Mouse (Mus musculus): ENCODE measurements around the gene C1ql4.

Gene C1ql4

GRCm38 (mm10) chr15:99087253-99088075, at the start of gene C1ql4:
Gene C1ql4 (minus strand): TSS chr15:99087817.
- DNase-seq, result peak; percentile 45 to 52

GRCm38 (mm10) chr15:99129956-99130910, 42.6 kb upstream of the C1ql4 start:
- peak in 1 of 2 experiments; percentile 13 for DNase-seq

- DNase-seq, result peak in 1 of 2 experiments; percentile 9
These were observed 41.8 kb upstream of the C1ql4 start for GRCm38 (mm10) chr15:99129441-99129840.

GRCm38 (mm10) chr15:99127851-99128522, 40.4 kb upstream of the C1ql4 start:
- DNase-seq, result no peak

GRCm38 (mm10) chr15:99126816-99127365, 39.3 kb upstream of the C1ql4 start:
- DNase-seq, result no peak

GRCm38 (mm10) chr15:99126081-99126815, 38.6 kb upstream of the C1ql4 start:
- peak; percentile 62 to 64 for DNase-seq

GRCm38 (mm10) chr15:99125711-99126080, 38.1 kb upstream of the C1ql4 start, which contains the start of gene Spats2:
Gene Spats2 (plus strand): TSS chr15:99125916.
- DNase-seq, result no peak

- no peak for DNase-seq
These were observed 35.0 kb upstream of the C1ql4 start for GRCm38 (mm10) chr15:99122642-99123041.

- no peak for DNase-seq
These were observed 33.2 kb upstream of the C1ql4 start for GRCm38 (mm10) chr15:99120814-99121213.

- no peak for DNase-seq
These were observed 28.9 kb upstream of the C1ql4 start for GRCm38 (mm10) chr15:99116539-99116938.

GRCm38 (mm10) chr15:99115065-99115423, 27.4 kb upstream of the C1ql4 start:
- no peak for DNase-seq

- DNase-seq, result no peak
These were observed 26.9 kb upstream of the C1ql4 start for GRCm38 (mm10) chr15:99114312-99115064.

GRCm38 (mm10) chr15:99113396-99113975, 25.9 kb upstream of the C1ql4 start:
- DNase-seq, result no peak

- no peak for DNase-seq
These were observed 25.3 kb upstream of the C1ql4 start for GRCm38 (mm10) chr15:99112843-99113395.

- no peak for DNase-seq
These were observed 24.2 kb upstream of the C1ql4 start for GRCm38 (mm10) chr15:99111809-99112208.

GRCm38 (mm10) chr15:99111139-99111538, 23.5 kb upstream of the C1ql4 start:
- DNase-seq, result no peak

- DNase-seq, result no peak
These were observed 20.2 kb upstream of the C1ql4 start for GRCm38 (mm10) chr15:99107866-99108265.

GRCm38 (mm10) chr15:99105238-99105637, 17.6 kb upstream of the C1ql4 start:
- DNase-seq, result no peak

- no peak for DNase-seq
These were observed 12.4 kb upstream of the C1ql4 start for GRCm38 (mm10) chr15:99099984-99100383.

GRCm38 (mm10) chr15:99099139-99099556, 11.5 kb upstream of the C1ql4 start:
- peak; percentile 24 to 39 for DNase-seq

Measured in thymus, postnatal 36 days (tissue).